Mouse (Mus musculus) myocyte (in vitro differentiated cells): ENCODE measurements around the gene Hdac9. TPM values are rescaled to one million over a fixed set of nuclear protein-coding genes. Genes with fewer than 3 reads are reported as not detected.

Source experiments
- H3K27me3 ChIP-seq: one replicate; pipeline ENCODE4 v1.6.1; 2011; ENCODE audit not compliant: control insufficient read depth, insufficient read depth, insufficient read length
- H3K36me3 ChIP-seq: one replicate; pipeline ENCODE4 v1.6.1; 2011; ENCODE audit not compliant: control insufficient read depth, insufficient read depth
- H3K4me2 ChIP-seq: one replicate; pipeline ENCODE4 v1.6.1; 2011; ENCODE audit warnings: low read depth, control low read depth
- H3K4me3 ChIP-seq: one replicate; pipeline ENCODE4 v1.5.1; 2011; ENCODE audit warnings: mild to moderate bottlenecking, control low read depth, moderate library complexity
- H3K79me2 ChIP-seq: one replicate; pipeline ENCODE4 v1.6.1; 2011; ENCODE audit not compliant: control insufficient read depth, insufficient read depth
- H3ac ChIP-seq: one replicate; pipeline ENCODE4 v1.6.1; 2011; ENCODE audit not compliant: control insufficient read depth, insufficient read length
- CEBPB ChIP-seq: IDR thresholded peaks from 2 replicates; pipeline ENCODE4 v1.6.1; 2011; ENCODE audit warnings: mild to moderate bottlenecking, moderate library complexity; ENCODE audit not compliant: poor library complexity, insufficient read depth, severe bottlenecking
- E2F4 ChIP-seq: IDR thresholded peaks from one replicate; pipeline ENCODE4 v1.6.1; 2011; ENCODE audit warnings: mild to moderate bottlenecking, control low read depth, moderate library complexity; ENCODE audit not compliant: insufficient read depth
- MAX ChIP-seq: IDR thresholded peaks from one replicate; pipeline ENCODE4 v1.6.1; 2011; ENCODE audit warnings: low read depth, mild to moderate bottlenecking, control low read depth
- MYOD1 ChIP-seq, 3 experiments: IDR thresholded peaks; one replicate each; pipeline ENCODE4 v1.6.1; 2011; ENCODE audit warnings: control low read depth in 2 of 3, low read depth in 2 of 3, mild to moderate bottlenecking in 2 of 3, moderate library complexity in 1 of 3; ENCODE audit not compliant: insufficient read length in 2 of 3, control insufficient read depth in 1 of 3
- MYOG ChIP-seq, 3 experiments: IDR thresholded peaks; one replicate each; pipeline ENCODE4 v1.6.1; 2011; ENCODE audit warnings: control low read depth in 2 of 3, low read depth in 2 of 3, mild to moderate bottlenecking in 2 of 3; ENCODE audit not compliant: insufficient read length in 2 of 3, control insufficient read depth in 1 of 3, insufficient read depth in 1 of 3
- POLR2A ChIP-seq: IDR thresholded peaks from one replicate; pipeline ENCODE4 v1.6.1; 2011; ENCODE audit warnings: low read depth, mild to moderate bottlenecking, control low read depth, moderate library complexity; ENCODE audit not compliant: insufficient read length
- POLR2AphosphoS2 ChIP-seq: IDR thresholded peaks from one replicate; pipeline ENCODE4 v1.6.1; 2011; ENCODE audit warnings: low read depth, control low read depth; ENCODE audit not compliant: insufficient read length
- REST ChIP-seq: IDR thresholded peaks from one replicate; pipeline ENCODE4 v1.6.1; 2011; ENCODE audit warnings: mild to moderate bottlenecking, control low read depth, moderate library complexity; ENCODE audit not compliant: insufficient read depth, insufficient read length
- SRF ChIP-seq: IDR thresholded peaks from one replicate; pipeline ENCODE4 v1.6.1; 2011; ENCODE audit warnings: low read depth; ENCODE audit not compliant: control insufficient read depth, insufficient read length
- TCF12 ChIP-seq: IDR thresholded peaks from one replicate; pipeline ENCODE4 v1.6.1; 2011; ENCODE audit warnings: mild to moderate bottlenecking, control low read depth; ENCODE audit not compliant: poor library complexity, insufficient read depth, severe bottlenecking
- TCF3 ChIP-seq: IDR thresholded peaks from one replicate; pipeline ENCODE4 v1.6.1; 2011; ENCODE audit warnings: low read depth, control low read depth; ENCODE audit not compliant: insufficient read length
- USF1 ChIP-seq: IDR thresholded peaks from one replicate; pipeline ENCODE4 v1.6.1; 2011; ENCODE audit warnings: low read depth, mild to moderate bottlenecking, control low read depth, moderate library complexity
- polyA plus RNA-seq: library from polyadenylated mRNA; unstranded; fragments of >200 nt; fragmentation: generic; extraction: Trizol; gene quantifications from one replicate; pipeline ENCODE4 v1.2.1, GENCODE M21; 2012; ENCODE audit warnings: missing spikeins

The Hdac9 gene
- polyA plus RNA-seq, 1 experiment, result 0.47 TPM

- H3ac ChIP-seq, result no peak overlapping the region
- TF ChIP-seq POLR2A (no peak), E2F4 (no peak), TCF12 (no peak), TCF3 (no peak), MAX (no peak), MYOD1 (IDR thresholded peaks at IDR 0.05; ENCODE audit: control insufficient read depth in 1 of 3, insufficient read length in 2 of 3, low read depth in 2 of 3) (no peak), CEBPB (no peak), USF1 (no peak), MYOG (IDR thresholded peaks at IDR 0.05; ENCODE audit: control insufficient read depth in 1 of 3, insufficient read depth in 1 of 3, insufficient read length in 2 of 3, low read depth in 2 of 3) (no peak), POLR2AphosphoS2 (no peak), REST (no peak), SRF (no peak)
- H3K79me2 ChIP-seq, result no peaks in the 10 kb centered on the region
- no peaks in the 10 kb centered on the region for H3K27me3 ChIP-seq
- no peaks in the 10 kb centered on the region for H3K36me3 ChIP-seq
- H3K4me2 ChIP-seq, result no peak overlapping the region
- no peak overlapping the region for H3K4me3 ChIP-seq
Measured at GRCm38 (mm10) chr12:34617836-34618235, 299.1 kb downstream of the Hdac9 start.

- H3K79me2 ChIP-seq, result no peaks in the 10 kb centered on the region
- no peak overlapping the region for H3K4me2 ChIP-seq
- H3K36me3 ChIP-seq, result no peaks in the 10 kb centered on the region
- no peak overlapping the region for H3ac ChIP-seq
- H3K27me3 ChIP-seq, result no peaks in the 10 kb centered on the region
- no peak for TF ChIP-seq MYOG (IDR thresholded peaks at IDR 0.05; ENCODE audit: control insufficient read depth in 1 of 3, insufficient read depth in 1 of 3, insufficient read length in 2 of 3, low read depth in 2 of 3)
- TF ChIP-seq REST, result no peak
- H3K4me3 ChIP-seq, result no peak overlapping the region
Measured at GRCm38 (mm10) chr12:34614796-34615195, 302.1 kb downstream of the Hdac9 start.

GRCm38 (mm10) chr12:34612511-34612910 lies 304.4 kb downstream of the Hdac9 start:
- no peak overlapping the region for H3K4me2 ChIP-seq
- no peaks in the 10 kb centered on the region for H3K27me3 ChIP-seq
- H3K36me3 ChIP-seq, result no peaks in the 10 kb centered on the region
- no peak overlapping the region for H3ac ChIP-seq
- H3K79me2 ChIP-seq, result no peaks in the 10 kb centered on the region
- H3K4me3 ChIP-seq, result no peak overlapping the region
- TF ChIP-seq TCF12 (no peak), POLR2AphosphoS2 (no peak), REST (no peak), MYOG (IDR thresholded peaks at IDR 0.05; ENCODE audit: control insufficient read depth in 1 of 3, insufficient read depth in 1 of 3, insufficient read length in 2 of 3, low read depth in 2 of 3) (no peak), E2F4 (no peak), TCF3 (no peak), CEBPB (no peak), USF1 (no peak), MYOD1 (IDR thresholded peaks at IDR 0.05; ENCODE audit: control insufficient read depth in 1 of 3, insufficient read length in 2 of 3, low read depth in 2 of 3) (no peak), POLR2A (no peak)

- Histone ChIP-seq H3K4me2 (no peak overlapping the region), H3K79me2 (no peaks in the 10 kb centered on the region), H3K27me3 (no peaks in the 10 kb centered on the region), H3K4me3 (no peak overlapping the region), H3ac (no peak overlapping the region), H3K36me3 (no peaks in the 10 kb centered on the region)
- TF ChIP-seq TCF3, result no peak
- no peak for TF ChIP-seq USF1
- TF ChIP-seq SRF, result no peak
- no peak for TF ChIP-seq MYOD1 (IDR thresholded peaks at IDR 0.05; ENCODE audit: control insufficient read depth in 1 of 3, insufficient read length in 2 of 3, low read depth in 2 of 3)
- TF ChIP-seq TCF12, result no peak
- no peak for TF ChIP-seq REST
- TF ChIP-seq CEBPB, result no peak
- no peak for TF ChIP-seq POLR2AphosphoS2
- no peak for TF ChIP-seq MAX
- no peak for TF ChIP-seq MYOG (IDR thresholded peaks at IDR 0.05; ENCODE audit: control insufficient read depth in 1 of 3, insufficient read depth in 1 of 3, insufficient read length in 2 of 3, low read depth in 2 of 3)
- TF ChIP-seq E2F4, result no peak
- no peak for TF ChIP-seq POLR2A
Measured at GRCm38 (mm10) chr12:34604521-34604920, 312.4 kb downstream of the Hdac9 start.

- no peak overlapping the region for H3ac ChIP-seq
- TF ChIP-seq CEBPB (no peak), USF1 (no peak), POLR2AphosphoS2 (no peak), POLR2A (no peak), SRF (no peak), REST (no peak), TCF12 (no peak)
- no peak overlapping the region for H3K4me3 ChIP-seq
- no peaks in the 10 kb centered on the region for H3K27me3 ChIP-seq
- no peaks in the 10 kb centered on the region for H3K36me3 ChIP-seq
- no peaks in the 10 kb centered on the region for H3K79me2 ChIP-seq
- no peak overlapping the region for H3K4me2 ChIP-seq
Measured at GRCm38 (mm10) chr12:34594167-34594793, 322.6 kb downstream of the Hdac9 start.
